Mouse (Mus musculus) CH12.LX (cell line): ENCODE data around the gene Slc4a7. TPM values are rescaled to one million over a fixed set of nuclear protein-coding genes. Genes with fewer than 3 reads are reported as not detected.

Source experiments
- DNase-seq: peaks from one replicate; pipeline ENCODE4 v3.0.0-alpha.2; 2013; ENCODE audit errors: extremely low read depth
- H3K27ac ChIP-seq: 2 replicates; pipeline ENCODE4 v1.5.1; 2012; ENCODE audit warnings: low read depth, mild to moderate bottlenecking, control low read depth, moderate library complexity; ENCODE audit not compliant: insufficient read depth
- H3K27me3 ChIP-seq: replicated peaks from 2 replicates; pipeline ENCODE3; 2012; ENCODE audit warnings: inconsistent platforms
- H3K36me3 ChIP-seq, 2 experiments: replicated peaks in 1 of 2; 2 replicates each; pipeline versions ENCODE3 to v1.6.1; 2012; ENCODE audit warnings: inconsistent platforms in 1 of 2, low read length in 1 of 2, mild to moderate bottlenecking in 1 of 2, mixed read lengths in 1 of 2, moderate library complexity in 1 of 2; ENCODE audit not compliant: control insufficient read depth in 1 of 2, insufficient read depth in 1 of 2
- H3K4me1 ChIP-seq, 2 experiments: 2 replicates each; pipeline ENCODE4 v1.6.1; 2012; ENCODE audit warnings: inconsistent platforms in 1 of 2, moderate library complexity in 1 of 2; ENCODE audit not compliant: insufficient read depth in 2 of 2, control insufficient read depth in 1 of 2
- H3K4me2 ChIP-seq: 2 replicates; pipeline ENCODE4 v1.6.1; 2012; ENCODE audit warnings: low read depth, mild to moderate bottlenecking, control low read depth; ENCODE audit not compliant: poor library complexity, insufficient read depth, severe bottlenecking
- H3K4me3 ChIP-seq, 3 experiments: fragments of 150-350 bp in 1 of 3; sonication (generic) in 1 of 3; replicated peaks in 1 of 3; 2 replicates each; pipeline versions ENCODE3 to v1.5.1; 2011 to 2012; ENCODE audit warnings: low read depth in 2 of 3, low read length in 2 of 3, mild to moderate bottlenecking in 2 of 3, moderate library complexity in 2 of 3, control low read depth in 1 of 3, improper control_type of control experiment in 1 of 3, inconsistent platforms in 1 of 3, mixed read lengths in 1 of 3; ENCODE audit not compliant: poor library complexity in 1 of 3
- H3K79me2 ChIP-seq: replicated peaks from 2 replicates; pipeline ENCODE4 v1.6.1; 2012; ENCODE audit warnings: mild to moderate bottlenecking, moderate library complexity; ENCODE audit not compliant: control insufficient read depth, poor library complexity, insufficient read depth, severe bottlenecking; ENCODE audit errors: extremely low read depth
- H3K9ac ChIP-seq: 2 replicates; pipeline ENCODE4 v1.6.1; 2012; ENCODE audit warnings: low read depth, mild to moderate bottlenecking, control low read depth, moderate library complexity; ENCODE audit not compliant: insufficient read depth
- H3K9me3 ChIP-seq: replicated peaks from 2 replicates; pipeline ENCODE3; 2012; ENCODE audit warnings: low read length, inconsistent platforms, mixed read lengths
- BHLHE40 ChIP-seq: IDR thresholded peaks from 2 replicates; pipeline ENCODE4 v1.6.1; 2011; ENCODE audit warnings: mild to moderate bottlenecking, low read depth, low read length, improper control_type of control experiment
- CTCF ChIP-seq, 2 experiments: IDR thresholded peaks in 1 of 2; conservative IDR thresholded peaks in 1 of 2; 2 replicates each; pipeline ENCODE4 v1.5.1; 2011 to 2012; ENCODE audit warnings: low read depth in 2 of 2, low read length in 2 of 2, improper control_type of control experiment in 1 of 2, inconsistent platforms in 1 of 2, mild to moderate bottlenecking in 1 of 2, moderate library complexity in 1 of 2
- E2F4 ChIP-seq: IDR thresholded peaks from 2 replicates; pipeline ENCODE4 v1.6.1; 2011; ENCODE audit warnings: low read depth, low read length, improper control_type of control experiment; ENCODE audit not compliant: insufficient replicate concordance
- ELF1 ChIP-seq: IDR thresholded peaks from 2 replicates; pipeline ENCODE4 v1.6.1; 2014; ENCODE audit warnings: low read depth, mild to moderate bottlenecking, inconsistent platforms, low read length, improper control_type of control experiment
- EP300 ChIP-seq: IDR thresholded peaks from 2 replicates; pipeline ENCODE4 v1.6.1; 2011; ENCODE audit warnings: low read length, improper control_type of control experiment
- HCFC1 ChIP-seq: IDR thresholded peaks from 2 replicates; pipeline ENCODE4 v1.6.1; 2012; ENCODE audit warnings: low read depth, mild to moderate bottlenecking, inconsistent platforms, low read length, improper control_type of control experiment
- KAT2A ChIP-seq: IDR thresholded peaks from 2 replicates; pipeline ENCODE4 v1.6.1; 2012; ENCODE audit warnings: low read length, improper control_type of control experiment, inconsistent platforms; ENCODE audit not compliant: insufficient replicate concordance
- MAX ChIP-seq: IDR thresholded peaks from 2 replicates; pipeline ENCODE4 v1.6.1; 2011; ENCODE audit warnings: low read length, improper control_type of control experiment
- MAZ ChIP-seq: IDR thresholded peaks from 2 replicates; pipeline ENCODE4 v1.6.1; 2012; ENCODE audit warnings: low read depth, mild to moderate bottlenecking, inconsistent platforms, low read length, improper control_type of control experiment, moderate library complexity
- MEF2A ChIP-seq: IDR thresholded peaks from 2 replicates; pipeline ENCODE4 v1.6.1; 2014; ENCODE audit warnings: low read depth, mild to moderate bottlenecking, inconsistent platforms, low read length, improper control_type of control experiment, borderline replicate concordance
- MXI1 ChIP-seq: IDR thresholded peaks from 2 replicates; pipeline ENCODE4 v1.6.1; 2011; ENCODE audit warnings: mild to moderate bottlenecking, low read depth, low read length, improper control_type of control experiment
- NELFE ChIP-seq: IDR thresholded peaks from 2 replicates; pipeline ENCODE4 v1.6.1; 2011; ENCODE audit warnings: low read depth, low read length, improper control_type of control experiment
- NRF1 ChIP-seq: IDR thresholded peaks from 2 replicates; pipeline ENCODE4 v1.6.1; 2014; ENCODE audit warnings: low read depth, mild to moderate bottlenecking, inconsistent platforms, low read length, improper control_type of control experiment, moderate library complexity
- POLR2A ChIP-seq: IDR thresholded peaks from 2 replicates; pipeline ENCODE4 v1.6.1; 2011; ENCODE audit warnings: low read depth, mild to moderate bottlenecking, improper control_type of control experiment, low read length
- POLR2AphosphoS2 ChIP-seq: IDR thresholded peaks from 2 replicates; pipeline ENCODE4 v1.6.1; 2011; ENCODE audit warnings: low read depth, low read length, improper control_type of control experiment
- RAD21 ChIP-seq: IDR thresholded peaks from 2 replicates; pipeline ENCODE4 v1.6.1; 2011; ENCODE audit warnings: low read depth, mild to moderate bottlenecking, low read length, improper control_type of control experiment, moderate library complexity
- RCOR1 ChIP-seq: conservative IDR thresholded peaks from 2 replicates; pipeline ENCODE4 v1.6.1; 2012; ENCODE audit warnings: low read depth, mild to moderate bottlenecking, inconsistent platforms, low read length, improper control_type of control experiment
- SIN3A ChIP-seq: IDR thresholded peaks from 2 replicates; pipeline ENCODE4 v1.6.1; 2012; ENCODE audit warnings: low read length, improper control_type of control experiment, inconsistent platforms
- SMC3 ChIP-seq: IDR thresholded peaks from 2 replicates; pipeline ENCODE4 v1.6.1; 2011; ENCODE audit warnings: low read depth, low read length, improper control_type of control experiment
- TBP ChIP-seq: conservative IDR thresholded peaks from 2 replicates; pipeline ENCODE4 v1.6.1; 2011; ENCODE audit warnings: low read depth, low read length, improper control_type of control experiment
- UBTF ChIP-seq: IDR thresholded peaks from 2 replicates; pipeline ENCODE4 v1.6.1; 2012; ENCODE audit warnings: low read depth, mild to moderate bottlenecking, inconsistent platforms, low read length, improper control_type of control experiment, moderate library complexity
- USF2 ChIP-seq: conservative IDR thresholded peaks from 2 replicates; pipeline ENCODE4 v1.6.1; 2011; ENCODE audit warnings: low read depth, low read length, improper control_type of control experiment
- ZKSCAN1 ChIP-seq: IDR thresholded peaks from 2 replicates; pipeline ENCODE4 v1.6.1; 2012; ENCODE audit warnings: low read depth, inconsistent platforms, low read length, improper control_type of control experiment, borderline replicate concordance
- ZNF384 ChIP-seq: IDR thresholded peaks from 2 replicates; pipeline ENCODE4 v1.6.1; 2012; ENCODE audit warnings: low read depth, low read length, improper control_type of control experiment, inconsistent platforms
- dilution Hi-C: fragments of 300-500 bp; cut with MboI; formaldehyde crosslinking; loops from 2 replicates; pipeline ENCODE4 v1.14.3; 2020; ENCODE audit warnings: low sequenced_read_pairs; ENCODE audit not compliant: extremely low pct_unique_long_range_greater_than_20kb, extremely low pct_ligation_motif_present
- in situ Hi-C: fragments of 300-500 bp; cut with MboI; formaldehyde crosslinking; loops from 3 replicates; pipeline ENCODE4 v1.14.3; 2019; ENCODE audit warnings: low sequenced_read_pairs, low pct_ligation_motif_present, low pct_unique_long_range_greater_than_20kb, mixed read lengths
- polyA plus RNA-seq: library from polyadenylated mRNA; unstranded; fragments of >175 nt; gene quantifications from 2 replicates; pipeline ENCODE4 v1.2.1, GENCODE M21; 2012; ENCODE audit warnings: low read depth; ENCODE audit not compliant: insufficient read length
- total RNA-seq, 2 experiments: library from RNA; depleted of rRNA; stranded (reverse); fragments of 300-350 nt in 1 of 2; fragments of >200 nt in 1 of 2; gene quantifications; 2 replicates each; pipeline ENCODE4 v1.2.3; 2012 to 2014

The Slc4a7 gene
- total and polyA plus RNA-seq, 3 experiments: 13.6 to 19.0 (median 17.6) TPM

GRCm38 (mm10) chr14:14705126-14705525 lies 3.0 kb downstream of the Slc4a7 start:
- H3K27me3 ChIP-seq: no peaks in the 10 kb centered on the region
- peaks cover 2% of the 10 kb centered on the region; the same call in 1 of the 2 replicates for H3K79me2 ChIP-seq
- no peak for DNase-seq
- H3K4me1 ChIP-seq: peaks cover 3 to 43% of the 10 kb centered on the region in 2 experiments; a peak in 3 of 4 replicates
- no peaks in the 10 kb centered on the region for H3K9me3 ChIP-seq
- H3K4me2 ChIP-seq: no peak overlapping the region
- no peak for TF ChIP-seq HCFC1
- no peak for TF ChIP-seq E2F4
- TF ChIP-seq ZKSCAN1: no peak
- TF ChIP-seq MEF2A: no peak
- no peak for TF ChIP-seq RCOR1
- TF ChIP-seq NELFE: no peak
- no peak for TF ChIP-seq RAD21
- TF ChIP-seq ZNF384: no peak
- no peak for TF ChIP-seq SIN3A
- no peak for TF ChIP-seq POLR2A
- TF ChIP-seq NRF1: no peak
- no peak for TF ChIP-seq ELF1
- no peak for TF ChIP-seq USF2
- no peak for TF ChIP-seq CTCF (conservative IDR thresholded peaks at IDR 0.05 in 1 of 2, IDR thresholded peaks at IDR 0.05 in 1 of 2; ENCODE audit: low read depth in 2 of 2, low read length in 2 of 2)
- no peak for TF ChIP-seq BHLHE40
- TF ChIP-seq UBTF: no peak
- TF ChIP-seq TBP: no peak
- no peak for TF ChIP-seq KAT2A
- no peak for TF ChIP-seq MXI1
- H3K4me3 ChIP-seq: no peak overlapping the region
- dilution Hi-C loops: no loop called here
- H3K36me3 ChIP-seq: peaks cover 0 to 9% of the 10 kb centered on the region in 2 experiments
- H3K27ac ChIP-seq: no peak overlapping the region
- H3K9ac ChIP-seq: no peak overlapping the region
- in situ Hi-C loops: no loop called here

GRCm38 (mm10) chr14:14706381-14706780 lies 4.3 kb downstream of the Slc4a7 start:
- Histone ChIP-seq H3K4me2 (no peak overlapping the region), H3K27ac (no peak overlapping the region)

More at GRCm38 (mm10) chr14:14706381-14706780, 4.3 kb downstream of the Slc4a7 start:
- DNase-seq: no peak
- H3K9me3 ChIP-seq: no peaks in the 10 kb centered on the region
- no peak overlapping the region for H3K4me3 ChIP-seq
- H3K4me1 ChIP-seq: peaks cover 3 to 45% of the 10 kb centered on the region in 2 experiments; a peak in 3 of 4 replicates
- no peak overlapping the region for H3K9ac ChIP-seq
- TF ChIP-seq ZKSCAN1: no peak
- TF ChIP-seq UBTF: no peak
- no peak for TF ChIP-seq MEF2A
- no peak for TF ChIP-seq SMC3
- TF ChIP-seq POLR2AphosphoS2: no peak
- no peak for TF ChIP-seq RCOR1
- TF ChIP-seq E2F4: no peak
- no peak for TF ChIP-seq POLR2A
- TF ChIP-seq HCFC1: no peak
- TF ChIP-seq MAX: no peak
- TF ChIP-seq EP300: no peak
- no peak for TF ChIP-seq ZNF384
- TF ChIP-seq MAZ: no peak
- H3K36me3 ChIP-seq: peaks cover 0 to 19% of the 10 kb centered on the region in 2 experiments
- dilution Hi-C loops (no loop called here), in situ Hi-C loops (no loop called here)
- no peaks in the 10 kb centered on the region for H3K27me3 ChIP-seq
- H3K79me2 ChIP-seq: peaks cover 2% of the 10 kb centered on the region; the same call in 1 of the 2 replicates
